Mouse (Mus musculus) gastrocnemius, postnatal 10 days (tissue): ENCODE results near the gene Pcnx2. TPM values are rescaled to one million over a fixed set of nuclear protein-coding genes. Genes with fewer than 3 reads are reported as not detected.

Source experiments
- DNase-seq: peaks from one replicate; pipeline ENCODE4 v3.0.0; 2021; ENCODE audit warnings: mixed read lengths
- total RNA-seq, 2 experiments: library from RNA; stranded (reverse); gene quantifications; 2 replicates each; pipeline ENCODE4 v1.2.3; 2021

Gene Pcnx2
- total RNA-seq, 2 experiments from 2014 or later: 0.45 to 0.59 TPM

- DNase-seq: peak; percentile 56
Observed at GRCm38 (mm10) chr8:125898899-125899298, 782 bp upstream of the Pcnx2 start.

DNA sequence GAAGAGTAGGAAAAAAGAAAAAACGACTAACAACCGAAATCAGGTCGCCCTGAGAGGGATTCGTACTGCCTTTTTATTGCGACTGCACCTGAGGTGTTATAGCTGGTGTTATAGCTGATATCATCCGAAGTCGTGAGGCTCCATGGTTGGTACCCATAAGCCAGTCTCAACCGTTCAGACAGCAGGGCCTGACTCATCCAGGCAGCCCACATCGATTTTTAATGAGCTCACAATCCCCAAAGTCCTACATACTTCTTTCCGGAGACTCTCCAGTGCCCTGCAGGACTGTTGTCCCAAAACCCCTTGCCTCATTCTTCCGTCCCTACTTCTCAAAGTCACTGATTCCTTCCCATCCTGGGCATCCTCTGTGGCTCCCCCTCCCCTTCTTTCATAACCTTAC is 729 bp downstream of the Pcnx2 start:
- DNase-seq: no peak

DNA sequence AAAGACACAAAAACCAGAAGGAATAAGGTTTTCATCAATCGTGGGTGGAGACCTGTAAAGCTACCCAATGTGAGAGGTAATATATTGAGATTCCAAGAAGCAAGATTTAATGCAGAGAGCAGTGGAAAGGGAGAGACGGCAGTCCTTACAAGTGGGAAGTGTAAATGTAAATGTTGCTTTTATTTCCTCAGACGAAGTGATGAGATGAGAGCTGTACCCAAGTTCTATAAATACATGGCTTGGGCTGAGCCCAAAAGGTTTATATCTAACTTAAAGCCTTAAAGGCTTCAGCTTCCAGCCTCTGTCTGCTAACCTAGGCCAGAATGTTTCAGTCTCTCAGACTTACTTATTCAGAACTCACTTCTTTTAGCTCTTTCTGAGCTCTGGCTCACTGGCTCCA is 8.2 kb downstream of the Pcnx2 start:
- DNase-seq: no peak

DNA sequence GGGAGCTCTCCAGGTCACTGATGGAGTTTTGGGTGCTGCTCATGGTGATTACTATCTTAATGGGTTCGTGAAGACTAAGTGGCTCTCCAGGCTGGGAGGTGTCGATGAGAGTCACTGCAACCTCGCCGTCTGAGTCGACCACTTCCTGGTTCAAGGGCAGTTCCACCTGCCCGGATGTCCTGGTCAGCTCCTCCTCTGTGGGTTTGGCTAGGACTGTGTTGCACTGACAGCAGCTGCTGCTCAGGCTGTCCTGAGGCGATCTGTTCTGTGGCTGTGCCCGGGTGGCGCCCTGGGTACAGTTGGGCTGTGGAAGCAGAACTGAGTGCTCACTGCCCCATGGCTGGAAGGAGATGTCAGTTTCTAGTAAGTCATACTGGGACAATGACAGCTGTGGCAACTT is 10.6 kb downstream of the Pcnx2 start:
- no peak for DNase-seq

GRCm38 (mm10) chr8:125880447-125880846 is 17.7 kb downstream of the Pcnx2 start:
- DNase-seq: no peak

GRCm38 (mm10) chr8:125873250-125873534 is 24.9 kb downstream of the Pcnx2 start:
- no peak for DNase-seq

DNA sequence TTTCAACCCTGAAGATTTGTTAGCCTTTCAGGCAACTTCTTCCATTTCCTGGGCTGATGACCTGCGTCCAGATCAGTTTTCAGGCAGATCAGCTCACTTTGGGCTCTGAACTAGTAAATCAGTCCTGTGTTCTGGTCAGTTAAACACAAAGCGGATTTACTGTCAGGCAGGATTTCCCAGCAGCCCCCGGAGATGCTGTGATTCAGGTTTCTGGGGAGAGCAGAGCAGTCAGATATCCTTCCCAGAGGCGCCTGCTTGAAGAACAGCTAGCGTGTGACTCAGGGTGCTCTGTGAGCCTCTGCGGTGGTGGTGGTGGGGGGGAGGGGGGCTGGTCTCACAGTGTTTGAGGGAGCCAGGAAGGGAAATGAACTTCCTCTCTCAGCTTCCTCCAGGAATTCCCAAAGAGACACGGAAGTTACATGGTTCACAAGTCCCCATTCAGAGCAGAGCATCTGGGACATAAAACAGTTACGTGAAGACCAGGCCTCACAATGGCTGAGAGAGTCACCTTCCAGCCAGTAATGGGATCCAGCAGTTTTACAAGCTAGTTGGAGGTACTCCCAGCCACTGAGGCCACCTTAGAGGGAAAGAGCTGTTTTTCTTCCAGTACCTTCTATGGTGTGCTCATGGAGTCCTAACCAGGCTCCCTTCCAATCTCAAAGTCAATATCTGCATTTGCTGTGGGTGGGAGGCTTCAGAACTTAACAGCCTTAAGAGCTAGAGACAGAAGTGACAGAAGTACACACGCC is 25.4 kb downstream of the Pcnx2 start:
- DNase-seq: no peak

DNA sequence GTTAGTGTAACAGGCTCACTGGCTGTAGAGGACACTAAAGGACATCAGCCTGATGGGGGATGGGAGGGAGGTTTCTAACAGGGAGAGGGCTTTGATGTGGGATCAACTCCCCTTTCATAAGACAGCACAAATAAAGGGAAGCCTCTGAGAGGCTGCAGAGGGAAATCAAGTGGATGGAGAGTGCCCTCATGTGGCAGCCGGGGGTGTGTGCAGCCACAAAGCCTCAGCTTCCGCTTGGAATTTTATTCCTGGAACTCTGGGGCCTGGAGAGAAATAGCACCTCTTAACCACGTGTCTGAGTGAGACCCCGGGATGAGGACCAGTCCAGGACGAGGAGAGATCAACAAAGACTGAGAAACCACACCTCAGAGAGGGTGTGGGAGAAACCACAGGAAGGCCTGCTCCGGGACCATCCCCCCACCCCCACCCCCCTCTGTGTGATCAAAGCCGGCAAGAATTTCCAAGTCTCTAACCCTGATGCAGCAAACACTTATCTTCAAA is 27.2 kb downstream of the Pcnx2 start:
- peak; percentile 76 for DNase-seq

DNA sequence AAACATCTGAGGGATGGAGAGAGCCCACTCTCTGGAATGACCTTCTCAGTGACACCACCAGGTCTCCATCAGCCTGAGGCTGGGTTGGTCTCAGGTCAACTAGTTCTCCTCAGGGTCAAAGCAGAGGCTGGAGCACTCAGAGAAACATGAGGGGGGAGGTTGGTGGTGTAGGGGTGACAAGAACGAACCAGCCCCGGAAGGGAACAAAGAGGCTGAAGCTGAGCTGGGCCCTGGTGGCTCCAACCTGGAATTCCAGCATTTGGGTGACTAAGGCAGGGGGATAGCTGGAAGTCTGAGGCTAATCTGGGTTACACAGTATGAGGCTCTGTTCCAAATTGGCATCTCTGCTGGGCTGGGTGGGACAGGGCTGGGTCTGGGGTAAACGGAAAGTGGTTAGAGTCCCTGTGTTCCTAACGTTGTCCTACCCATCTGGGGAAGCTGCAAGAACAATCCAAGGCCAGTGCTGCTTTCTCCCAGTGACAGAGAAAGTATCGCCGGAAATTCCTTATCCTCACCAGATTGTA is 27.9 kb downstream of the Pcnx2 start:
- no peak for DNase-seq

- no peak for DNase-seq
Observed at GRCm38 (mm10) chr8:125869739-125870138, 28.4 kb downstream of the Pcnx2 start.

DNA sequence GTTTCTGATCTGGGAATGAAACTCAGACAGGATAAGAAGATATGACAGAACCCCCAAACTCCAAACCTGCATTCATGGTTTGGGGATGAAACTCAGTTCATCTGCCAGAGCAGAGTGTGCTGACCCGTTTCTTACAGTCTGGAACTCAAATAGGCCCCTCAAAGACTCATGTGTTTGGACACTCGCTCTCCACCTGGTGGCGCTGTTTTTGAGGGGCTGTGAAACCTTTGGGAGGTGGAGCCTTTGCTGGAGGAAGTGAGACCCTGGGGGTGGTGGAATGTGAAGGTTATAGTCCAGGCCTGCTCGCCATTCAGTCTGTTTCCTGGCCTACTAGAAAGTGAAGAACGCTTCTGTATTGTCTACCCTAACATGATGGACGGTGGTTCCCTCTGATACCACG is 29.6 kb downstream of the Pcnx2 start:
- no peak for DNase-seq

GRCm38 (mm10) chr8:125866125-125866524 is 32.0 kb downstream of the Pcnx2 start:
- DNase-seq: no peak

DNA sequence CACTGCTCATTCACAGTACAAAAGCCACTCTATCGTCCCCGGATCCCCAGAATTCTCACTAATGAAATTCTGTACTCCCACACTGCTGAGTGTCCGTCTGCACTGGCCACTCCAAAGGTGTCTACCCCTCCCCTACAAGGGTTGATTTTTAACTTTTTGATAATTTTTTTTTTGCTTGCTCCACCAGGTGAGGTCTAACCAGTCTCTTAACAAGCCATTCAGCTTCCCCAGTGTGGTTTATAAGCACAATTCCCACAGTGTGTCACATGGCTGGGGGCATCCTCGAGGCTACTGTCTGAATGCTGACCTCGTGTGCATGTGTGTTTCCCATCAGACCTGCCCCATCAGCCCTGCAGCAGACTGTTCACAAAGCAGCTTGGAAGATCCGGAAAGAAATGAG is 40.9 kb downstream of the Pcnx2 start:
- no peak for DNase-seq

- DNase-seq: no peak
Observed at GRCm38 (mm10) chr8:125856160-125856559, 42.0 kb downstream of the Pcnx2 start.

DNA sequence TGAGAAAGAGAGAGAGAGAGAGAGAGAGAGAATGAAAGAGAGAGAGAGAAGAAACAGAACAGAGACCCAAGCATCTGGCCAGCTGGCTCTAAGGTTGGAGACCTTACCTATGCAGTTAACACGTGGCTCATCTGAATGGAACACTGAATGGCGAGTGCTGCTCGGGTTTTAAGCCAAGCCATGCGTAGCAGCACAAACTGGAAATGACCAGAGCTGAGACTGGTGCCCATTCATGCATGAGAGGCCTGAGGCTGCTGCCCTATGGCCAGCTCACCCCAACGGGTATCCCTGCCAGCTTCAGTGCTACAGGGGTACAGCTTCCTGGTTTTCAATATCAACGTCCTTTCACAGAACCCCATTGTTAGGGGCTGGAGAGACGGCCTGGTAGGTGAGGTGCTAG is 43.7 kb downstream of the Pcnx2 start:
- DNase-seq: no peak

GRCm38 (mm10) chr8:125853300-125853699 is 44.8 kb downstream of the Pcnx2 start:
- DNase-seq: no peak

- no peak for DNase-seq
Observed at GRCm38 (mm10) chr8:125849181-125849580, 48.9 kb downstream of the Pcnx2 start.

GRCm38 (mm10) chr8:125847842-125848241 is 50.3 kb downstream of the Pcnx2 start:
- no peak for DNase-seq

DNA sequence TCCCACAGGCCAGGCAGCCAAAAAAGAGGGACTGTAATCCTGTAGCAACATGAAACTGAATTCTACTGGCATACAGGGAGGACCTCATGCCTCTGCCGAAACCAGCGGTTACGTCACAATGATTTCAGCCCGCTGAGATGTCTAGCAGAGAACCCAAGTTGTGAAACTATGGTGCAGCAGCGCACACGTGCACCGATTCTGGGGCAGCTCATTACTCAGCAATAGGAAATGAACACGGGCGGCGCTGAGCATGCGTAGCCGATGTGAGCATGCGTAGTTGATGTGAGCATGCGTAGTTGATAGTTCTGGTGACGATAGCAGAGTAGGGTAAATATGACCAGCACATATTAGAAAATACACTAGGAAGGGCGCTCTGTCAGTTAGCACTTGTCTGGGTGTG is 52.8 kb downstream of the Pcnx2 start:
- DNase-seq: no peak

DNA sequence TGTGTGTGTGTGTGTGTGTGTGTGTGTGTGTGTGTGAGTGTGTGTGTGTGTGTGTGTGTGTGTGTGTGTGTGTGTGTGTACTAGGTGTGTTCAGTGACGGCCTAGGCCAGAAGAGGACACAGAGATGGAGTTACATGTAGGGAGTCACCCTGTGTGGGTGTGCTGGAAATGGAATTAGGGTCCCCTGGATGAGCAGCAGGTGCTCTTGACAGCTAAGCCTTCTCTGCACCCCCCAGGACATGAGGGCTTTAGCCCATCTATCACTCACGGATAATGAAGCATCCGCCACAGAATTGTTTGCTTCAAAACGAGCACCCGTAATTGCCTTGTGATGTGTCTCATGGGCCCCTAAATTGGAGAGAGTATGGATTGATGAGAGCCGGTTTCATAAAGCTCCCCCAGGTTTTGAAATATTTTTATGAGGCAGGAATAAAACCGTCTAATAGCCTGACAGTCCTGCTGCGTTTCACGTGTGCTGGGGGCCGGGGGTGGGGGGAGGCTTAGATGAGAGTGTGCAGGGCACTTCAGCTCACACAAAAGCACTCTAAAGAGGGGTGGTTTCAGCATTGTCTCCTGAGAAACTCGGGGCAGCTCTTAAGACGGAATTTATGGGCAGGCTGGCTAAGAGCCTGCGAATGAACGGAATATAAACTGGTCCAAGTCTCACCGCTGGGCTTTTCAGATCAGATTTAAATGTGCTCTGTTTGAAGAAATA is 54.8 kb downstream of the Pcnx2 start:
- DNase-seq: no peak

DNA sequence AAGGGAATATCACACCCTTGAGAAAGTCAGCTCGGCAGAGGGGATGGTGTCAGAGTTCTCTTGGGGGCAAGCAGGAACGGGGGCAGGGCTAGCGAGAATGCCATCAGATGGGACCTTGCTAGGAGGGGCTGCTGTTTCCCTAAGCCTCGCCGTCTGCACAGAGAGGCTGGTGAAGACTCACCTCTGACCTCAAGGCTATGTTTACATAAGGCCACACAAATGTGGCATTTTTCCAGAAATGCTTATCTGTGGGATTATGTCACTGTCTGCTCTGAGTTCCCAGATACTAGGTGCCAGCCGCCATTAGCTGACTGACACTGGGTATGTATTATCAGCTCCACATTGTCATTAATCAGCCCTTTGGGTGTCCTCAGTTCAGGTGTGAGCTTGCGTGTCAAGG is 56.0 kb downstream of the Pcnx2 start:
- DNase-seq: no peak

GRCm38 (mm10) chr8:125824688-125825087 is 73.4 kb downstream of the Pcnx2 start:
- no peak for DNase-seq

- no peak for DNase-seq
Observed at GRCm38 (mm10) chr8:125823719-125824118, 74.4 kb downstream of the Pcnx2 start.

DNA sequence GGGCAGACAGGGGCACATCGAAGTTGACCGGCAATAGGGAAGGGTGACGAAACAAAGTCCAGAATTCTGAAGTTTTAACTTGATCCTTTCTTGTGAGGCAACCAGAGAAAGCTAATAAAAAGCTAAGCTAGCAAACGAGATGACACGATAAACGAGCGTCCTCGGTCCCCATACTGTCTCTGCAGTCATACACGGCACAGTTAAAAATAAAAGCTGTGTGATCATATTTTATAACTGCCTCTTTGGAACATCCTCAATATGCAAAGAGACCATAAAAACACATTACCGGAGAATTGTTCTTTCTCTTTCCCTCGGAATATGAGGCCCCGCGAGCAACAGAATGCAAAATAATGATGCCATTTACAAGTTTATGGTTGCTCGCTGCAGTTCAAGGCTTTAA is 76.1 kb downstream of the Pcnx2 start:
- no peak for DNase-seq
